Mouse (Mus musculus): ENCODE data around the gene Map7d1. TPM values are rescaled to one million over a fixed set of nuclear protein-coding genes. Genes with fewer than 3 reads are reported as not detected.
"Not testable (repeated sequence)": the region's sequence is repeated elsewhere in the genome, so short reads cannot be mapped to it uniquely, and the experiment has no call there.

Gene Map7d1
- total RNA-seq, 2 experiments from 2014 or later: 222 to 233 TPM

GRCm38 (mm10) chr4:126246202-126246889, 9.8 kb downstream of the Map7d1 start:
- no peak for DNase-seq (ENCODE audit: low spot score in 2 of 2)

GRCm38 (mm10) chr4:126242510-126242909, 13.6 kb downstream of the Map7d1 start:
- no peak for DNase-seq (ENCODE audit: low spot score in 2 of 2)

DNA sequence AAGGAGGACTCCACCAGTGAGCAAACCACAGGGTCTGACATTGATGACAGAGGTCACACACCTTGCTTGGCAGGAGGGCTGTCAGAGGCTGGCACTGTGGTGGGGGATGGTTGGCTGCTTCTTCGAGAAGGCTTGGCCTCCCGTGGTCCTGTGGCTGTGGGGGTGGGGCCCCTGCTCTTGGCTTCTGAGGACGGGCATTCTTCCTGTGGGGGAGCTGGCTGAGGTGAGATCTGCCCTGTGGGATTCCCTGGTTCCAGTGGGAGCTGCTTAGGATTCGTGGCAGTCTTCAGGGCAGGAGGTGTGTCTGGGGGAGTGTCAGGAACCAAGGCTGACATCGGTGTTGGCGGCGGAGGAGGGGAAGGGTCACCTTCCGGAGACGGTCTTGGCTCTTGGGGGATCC, 14.2 kb downstream of the Map7d1 start:
- DNase-seq (ENCODE audit: low spot score in 2 of 2): no peak

GRCm38 (mm10) chr4:126239862-126240475, 16.2 kb downstream of the Map7d1 start:
- no peak for DNase-seq (ENCODE audit: low spot score in 2 of 2)

- no peak for DNase-seq (ENCODE audit: low spot score in 2 of 2)
Measured at GRCm38 (mm10) chr4:126237721-126238242, 18.4 kb downstream of the Map7d1 start.

GRCm38 (mm10) chr4:126236467-126237280, 19.5 kb downstream of the Map7d1 start:
- no peak for DNase-seq (ENCODE audit: low spot score in 2 of 2)

- DNase-seq (ENCODE audit: low spot score in 2 of 2): no peak
Measured at GRCm38 (mm10) chr4:126235191-126235590, 21.0 kb downstream of the Map7d1 start.

DNA sequence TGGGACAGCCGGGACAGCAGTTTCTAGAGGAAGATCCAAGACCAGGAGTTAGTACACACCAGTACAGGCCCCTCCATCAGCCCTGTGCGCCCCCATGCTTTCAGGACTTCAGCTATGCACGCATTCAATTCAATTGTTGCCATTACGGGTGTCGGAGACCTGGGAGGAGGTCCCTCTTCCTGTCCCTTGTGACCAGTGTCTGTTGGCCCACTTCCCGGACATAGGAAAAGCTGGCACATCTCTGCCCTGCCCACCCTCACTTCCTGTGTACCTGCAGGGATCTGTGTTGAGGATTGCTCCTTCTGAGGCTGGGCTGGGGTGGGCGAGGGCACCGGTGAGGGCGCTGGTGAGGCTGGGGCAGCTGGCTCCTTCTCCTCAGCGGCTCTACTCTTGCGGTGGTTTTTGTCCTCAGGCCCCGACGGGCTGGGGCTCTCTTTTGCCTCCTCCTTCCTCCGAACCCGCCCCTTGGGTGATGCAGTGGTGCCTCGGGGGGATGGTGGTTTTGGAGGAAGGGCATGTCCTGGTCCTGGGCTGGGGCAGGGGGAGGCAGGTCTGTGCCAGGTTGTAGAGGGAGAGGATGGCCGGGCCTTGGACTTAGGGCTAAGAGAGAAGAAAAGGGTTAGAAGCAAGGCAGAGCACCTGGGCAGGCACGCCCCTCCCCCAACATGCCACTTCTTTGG, 21.5 kb downstream of the Map7d1 start:
- DNase-seq (ENCODE audit: low spot score in 2 of 2): no peak

DNA sequence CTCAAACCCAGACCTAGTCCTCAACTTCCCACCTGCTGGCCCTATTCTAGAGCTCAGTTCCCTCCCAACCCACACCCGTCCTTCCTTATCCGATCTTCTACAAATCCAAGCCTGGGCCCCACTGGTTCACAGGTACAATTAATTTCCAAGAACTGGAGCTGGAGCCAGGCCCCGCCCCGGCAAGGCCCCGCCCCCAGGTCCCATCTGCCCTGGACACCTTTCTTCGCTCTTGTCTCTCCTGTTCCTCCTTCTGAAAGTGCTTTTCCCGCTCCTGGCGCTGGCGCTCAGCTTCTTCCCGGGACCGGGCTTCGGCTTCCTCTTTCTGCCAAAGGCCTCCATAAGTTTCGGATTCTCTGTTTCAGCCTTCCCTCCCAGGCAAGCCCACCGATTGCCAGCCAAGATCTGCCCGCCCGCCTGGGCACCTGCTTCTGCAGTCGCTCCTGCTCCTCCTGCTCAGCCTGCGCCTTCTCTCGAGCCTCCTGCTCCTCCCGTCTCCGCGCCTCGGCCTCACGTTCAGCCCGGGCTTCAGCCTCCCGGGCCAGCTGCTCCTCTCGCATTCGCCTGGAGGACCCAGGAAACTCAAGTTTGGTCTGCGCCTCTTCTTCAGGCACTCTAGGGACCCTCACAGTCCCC, 22.4 kb downstream of the Map7d1 start:
- no peak for DNase-seq (ENCODE audit: low spot score in 2 of 2)

DNA sequence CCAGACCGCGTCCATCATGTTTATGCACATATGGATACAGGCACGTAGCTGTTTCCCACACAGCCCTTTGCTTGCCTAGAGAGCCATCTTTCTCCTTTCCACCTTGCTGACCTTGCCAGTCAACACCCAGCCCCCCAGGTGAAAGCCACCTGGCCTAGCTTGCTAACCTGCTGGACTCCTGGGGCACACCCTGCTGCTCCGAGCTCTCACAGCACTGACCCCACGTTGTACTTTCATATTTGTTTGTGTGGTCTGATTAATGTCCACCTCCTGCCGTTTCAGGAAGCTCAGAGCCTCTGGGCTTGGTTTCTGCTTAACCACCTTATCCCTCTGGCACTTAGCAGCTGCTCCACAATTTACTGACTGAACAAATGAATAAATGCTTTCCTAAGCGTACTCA, 26.2 kb downstream of the Map7d1 start:
- no peak for DNase-seq (ENCODE audit: low spot score in 2 of 2)

GRCm38 (mm10) chr4:126228144-126228543, 28.0 kb downstream of the Map7d1 start:
- DNase-seq (ENCODE audit: low spot score in 2 of 2): no peak

GRCm38 (mm10) chr4:126227077-126227761, 28.9 kb downstream of the Map7d1 start:
- peak; percentile 87 to 93 for DNase-seq (ENCODE audit: low spot score in 2 of 2)

- no peak for DNase-seq (ENCODE audit: low spot score in 2 of 2)
Measured at GRCm38 (mm10) chr4:126226640-126227039, 29.5 kb downstream of the Map7d1 start.

- DNase-seq (ENCODE audit: low spot score in 2 of 2): no peak
Measured at GRCm38 (mm10) chr4:126222631-126223030, 33.5 kb downstream of the Map7d1 start.

- no peak for DNase-seq (ENCODE audit: low spot score in 2 of 2)
Measured at GRCm38 (mm10) chr4:126220045-126220444, 36.1 kb downstream of the Map7d1 start.

GRCm38 (mm10) chr4:126219540-126219939, 36.6 kb downstream of the Map7d1 start:
- not testable (repeated sequence) for DNase-seq (ENCODE audit: low spot score in 2 of 2)

DNA sequence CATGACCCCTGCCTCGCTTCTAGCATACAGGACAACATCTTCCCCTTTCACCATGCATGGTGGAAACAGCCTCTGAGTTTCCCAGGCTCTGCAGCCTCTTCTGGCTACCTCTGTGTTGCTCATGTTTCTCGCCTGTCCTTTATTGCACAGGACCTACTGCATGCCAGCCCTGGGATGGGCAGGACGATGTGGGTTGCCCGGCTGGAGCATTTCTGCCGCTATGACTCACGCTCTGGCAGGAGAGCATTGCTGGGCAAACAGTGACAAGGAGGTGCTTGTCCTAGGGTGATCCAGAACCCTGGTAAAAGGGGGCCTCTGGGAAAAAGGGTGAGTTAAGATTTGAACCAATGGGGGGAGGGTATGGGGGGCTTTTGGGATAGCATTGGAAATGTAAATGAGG, 38.4 kb downstream of the Map7d1 start:
- DNase-seq (ENCODE audit: low spot score in 2 of 2): no peak

DNA sequence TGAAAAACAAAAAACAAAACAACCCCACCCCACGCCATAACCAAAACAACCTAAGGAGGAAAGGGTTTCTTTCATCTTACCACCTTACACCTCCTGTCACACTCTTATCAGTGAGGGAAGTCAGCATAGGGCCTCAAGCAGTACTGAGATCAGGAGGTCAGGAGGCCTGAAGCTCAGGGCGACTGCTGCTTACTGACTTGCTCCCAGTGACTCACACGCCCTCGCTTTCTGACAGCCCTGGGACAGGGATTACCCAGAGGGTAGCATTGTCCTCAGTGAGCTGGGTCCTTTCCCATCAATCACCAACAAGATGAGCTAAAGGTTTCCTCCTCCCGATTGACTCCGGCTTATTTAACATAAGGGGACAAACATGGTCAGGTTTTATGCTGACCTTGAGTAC, 49.1 kb downstream of the Map7d1 start:
- DNase-seq (ENCODE audit: low spot score in 2 of 2): no peak

DNA sequence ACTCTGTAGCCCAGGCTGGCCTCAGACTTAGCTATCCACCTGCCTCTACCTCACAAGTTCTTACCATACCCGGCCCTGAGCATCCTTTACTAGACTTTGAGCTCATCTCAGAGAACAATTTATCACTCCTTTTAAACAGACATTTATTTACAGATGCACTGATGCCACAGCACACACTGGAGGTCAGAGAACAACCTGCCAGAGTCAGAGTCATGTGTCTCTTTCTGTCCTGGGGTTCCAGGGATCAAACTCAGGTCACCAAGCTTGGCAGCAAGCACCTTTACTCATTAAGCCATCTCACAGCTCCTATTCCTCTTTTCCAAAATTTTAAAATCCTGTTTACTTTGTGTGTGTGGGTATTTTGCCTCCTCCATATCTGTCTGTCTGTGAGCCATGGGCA, 50.8 kb downstream of the Map7d1 start:
- no peak for DNase-seq (ENCODE audit: low spot score in 2 of 2)

- DNase-seq (ENCODE audit: low spot score in 2 of 2): no peak
Measured at GRCm38 (mm10) chr4:126204661-126205230, 51.4 kb downstream of the Map7d1 start.

All from layer of hippocampus, postnatal 14 days (tissue).